Comparison of ENCODE assay signal across 12 mouse cellular contexts in genomic region chr7:16755362-16756017, GRCm38 (mm10). TPM values are rescaled to one million over a fixed set of nuclear protein-coding genes. Genes with fewer than 3 reads are reported as not detected.
DNase-seq lines count a peak whose midpoint lies in the region; ATAC-seq and TF ChIP-seq lines count a peak whose summit lies in the region.
"Had no signal": no experiment of that assay in that cellular context is flagged by ENCODE, and none has a peak within 500 bp of the region (broad histone marks: within the 10 kb centered on the region; RNA-seq: fewer than 3 reads in every experiment).

No protein-coding gene starts in this region.

- no peak overlapping the region for H3K4me3 ChIP-seq in heart, adult 2 months
- H3K4me3 ChIP-seq in lung, postnatal 0 days (ENCODE audit: low read depth, low read length), result no peak overlapping the region
- H3K4me3 ChIP-seq: embryonic facial prominence, embryonic 13.5 days; midbrain, embryonic 12.5 days had no signal

- TF ChIP-seq EP300 in heart, adult 2 months (IDR thresholded peaks at IDR 0.05; ENCODE audit: insufficient read depth, low read depth, low read length), result peak; percentile 85
- no peak for TF ChIP-seq EP300 in lung, postnatal 0 days (IDR thresholded peaks at IDR 0.05)

- no peak for TF ChIP-seq CTCF in heart, adult 2 months (IDR thresholded peaks at IDR 0.05)
- no peak for TF ChIP-seq CTCF in lung, postnatal 0 days (IDR thresholded peaks at IDR 0.05)

- H3K9me3 ChIP-seq in lung, postnatal 0 days (ENCODE audit: low read length), result no peaks in the 10 kb centered on the region
- H3K9me3 ChIP-seq: embryonic facial prominence, embryonic 13.5 days; midbrain, embryonic 12.5 days had no signal

- no peak for TF ChIP-seq POLR2A in heart, adult 2 months (IDR thresholded peaks at IDR 0.05; ENCODE audit: insufficient read depth, low read depth, low read length)

- intact Hi-C loops in heart, adult 2 months (cut with DNase I), result loop anchor here (1.0 kb wide), 1 partner anchor 90 kb away; no protein-coding TSS in a partner anchor
- intact Hi-C loops in left cerebral cortex, postnatal 4 days (cut with DNase I), result no loop called here

- peak overlapping the region; percentile 54; the same call in 1 of the 2 replicates for H3K27ac ChIP-seq in heart, adult 2 months
- no peak overlapping the region for H3K27ac ChIP-seq in lung, postnatal 0 days (ENCODE audit: low read length)
- H3K27ac ChIP-seq: embryonic facial prominence, embryonic 13.5 days; midbrain, embryonic 12.5 days had no signal

- H3K36me3 ChIP-seq in heart, adult 2 months (ENCODE audit: control insufficient read depth, insufficient read depth, low read length), result no peaks in the 10 kb centered on the region; the same call in 1 of the 2 replicates
- H3K36me3 ChIP-seq in lung, postnatal 0 days (ENCODE audit: insufficient read depth, low read length), result no peaks in the 10 kb centered on the region
- H3K36me3 ChIP-seq: embryonic facial prominence, embryonic 13.5 days; midbrain, embryonic 12.5 days had no signal

- no peak overlapping the region for H3K9ac ChIP-seq in heart, adult 2 months (ENCODE audit: low read depth, low read length)
- H3K9ac ChIP-seq in lung, postnatal 0 days (replicated peaks; ENCODE audit: low read depth), result no peak overlapping the region
- H3K9ac ChIP-seq: embryonic facial prominence, embryonic 13.5 days; midbrain, embryonic 12.5 days had no signal

- H3K27me3 ChIP-seq in heart, adult 2 months (ENCODE audit: control insufficient read depth, insufficient read depth, low read length), result no peaks in the 10 kb centered on the region
- no peaks in the 10 kb centered on the region for H3K27me3 ChIP-seq in lung, postnatal 0 days (replicated peaks; ENCODE audit: insufficient read depth, low read length)
- H3K27me3 ChIP-seq: embryonic facial prominence, embryonic 13.5 days; midbrain, embryonic 12.5 days; Patski had no signal

- no peaks in the 10 kb centered on the region for H3K79me2 ChIP-seq in heart, adult 2 months (replicated peaks; ENCODE audit: control insufficient read depth, insufficient read depth, low read length)

- H3K4me2 ChIP-seq in lung, postnatal 0 days (replicated peaks; ENCODE audit: low read depth, low read length), result no peak overlapping the region
- H3K4me2 ChIP-seq: embryonic facial prominence, embryonic 13.5 days; midbrain, embryonic 12.5 days had no signal

- peaks cover 14% of the 10 kb centered on the region for H3K4me1 ChIP-seq in heart, adult 2 months (ENCODE audit: control insufficient read depth, insufficient read depth, low read length)
- no peaks in the 10 kb centered on the region for H3K4me1 ChIP-seq in lung, postnatal 0 days (ENCODE audit: insufficient read depth, low read depth, low read length)
- H3K4me1 ChIP-seq: midbrain, embryonic 12.5 days had no signal

- ATAC-seq in lung, postnatal 0 days, result peak; percentile 72
- ATAC-seq in activated CD4-positive, CD25-positive, alpha-beta regulatory T cell, adult 4 months, result no peak
- ATAC-seq: Patski had no signal

- DNase-seq in adrenal gland, adult 2 months, result peak; percentile 36
- DNase-seq in adrenal gland, postnatal 10 days, result no peak
- peak; percentile 58 to 70 for DNase-seq in heart, adult 2 months
- peak; percentile 21 to 33 for DNase-seq in kidney, adult 8-10 months
- peak; percentile 39 for DNase-seq in lung, postnatal 0 days (ENCODE audit: low spot score)
- no peak for DNase-seq in left cerebral cortex, postnatal 4 days
- DNase-seq in ovary, postnatal 10 days (ENCODE audit: low spot score), result no peak

- 30% methylated on average over 17 of the region's 17 CpGs for WGBS in heart, adult 2 months
- 28% methylated on average over 17 of the region's 17 CpGs for WGBS in lung, postnatal 0 days

RNA-seq across cellular contexts. Expression of gene Ap2s1, which starts 17.3 kb away (rescaled TPM):
- total RNA-seq in adrenal gland, adult 2 months (2021), result 100 to 1,000 TPM; 138 to 139 TPM
- polyA plus RNA-seq in adrenal gland, adult 2 months (2012; rRNA removed), result 331 and 352 TPM in 2 replicates
- 100 to 1,000 TPM; 154 to 156 TPM for total RNA-seq in adrenal gland, postnatal 10 days (2021)
- 10 to 100 TPM; 69.7 to 75.3 TPM for total RNA-seq in heart, adult 2 months (2021)
- 122 and 123 TPM in 2 replicates for polyA plus RNA-seq in heart, adult 2 months (2012; rRNA removed)
- 240 and 261 TPM in 2 replicates for polyA plus RNA-seq in lung, postnatal 0 days (2015; fragmentation: Nextera tagmentation; extraction: Ambion mirVana)
- 100 to 1,000 TPM; 101 to 111 TPM for polyA plus RNA-seq in activated CD4-positive, CD25-positive, alpha-beta regulatory T cell, adult 4 months (2017; shearing (Covaris generic))
- 100 to 1,000 TPM; 317 TPM for total RNA-seq in left cerebral cortex, postnatal 4 days (2021)

RNA-seq across cellular contexts. Expression of gene Slc1a5, which starts 25.6 kb away (rescaled TPM):
- 100 to 1,000 TPM; 144 to 291 TPM for total RNA-seq in adrenal gland, adult 2 months (2021)
- polyA plus RNA-seq in adrenal gland, adult 2 months (2012; rRNA removed), result 220 and 344 TPM in 2 replicates
- 100 to 1,000 TPM; 108 to 109 TPM for total RNA-seq in adrenal gland, postnatal 10 days (2021)
- 10 to 100 TPM; 20.9 to 26.1 TPM for total RNA-seq in heart, adult 2 months (2021)
- polyA plus RNA-seq in heart, adult 2 months (2012; rRNA removed), result 35.6 and 57.0 TPM in 2 replicates
- polyA plus RNA-seq in lung, postnatal 0 days (2015; fragmentation: Nextera tagmentation; extraction: Ambion mirVana), result 176 and 178 TPM in 2 replicates
- polyA plus RNA-seq in activated CD4-positive, CD25-positive, alpha-beta regulatory T cell, adult 4 months (2017; shearing (Covaris generic)), result 100 to 1,000 TPM; 143 to 179 TPM
- total RNA-seq in left cerebral cortex, postnatal 4 days (2021), result 1 to 10 TPM; 8.8 TPM

RNA-seq across cellular contexts. Expression of gene Ceacam9, which starts 33.8 kb away (rescaled TPM):
- not detected for total RNA-seq in adrenal gland, adult 2 months (2021)
- polyA plus RNA-seq in adrenal gland, adult 2 months (2012; rRNA removed), result not detected in 2 replicates
- total RNA-seq in adrenal gland, postnatal 10 days (2021), result not detected
- not detected for total RNA-seq in heart, adult 2 months (2021)
- not detected in 2 replicates for polyA plus RNA-seq in heart, adult 2 months (2012; rRNA removed)
- not detected in 2 replicates for polyA plus RNA-seq in lung, postnatal 0 days (2015; fragmentation: Nextera tagmentation; extraction: Ambion mirVana)
- polyA plus RNA-seq in activated CD4-positive, CD25-positive, alpha-beta regulatory T cell, adult 4 months (2017; shearing (Covaris generic)), result not detected
- total RNA-seq in left cerebral cortex, postnatal 4 days (2021), result not detected
- total RNA-seq: layer of hippocampus, postnatal 14 days had no signal
- polyA plus RNA-seq: embryonic facial prominence, embryonic 13.5 days; midbrain, embryonic 12.5 days; Patski had no signal

Comparison
In these comparisons a context has a peak if more than half of its experiments do, and no peak if none do; other contexts are left out.
1. DNase-seq: peak in adrenal gland, adult 2 months (single experiment), heart, adult 2 months (2 of 2), kidney, adult 8-10 months (2 of 2) and lung, postnatal 0 days (single experiment); none in adrenal gland, postnatal 10 days (single experiment), left cerebral cortex, postnatal 4 days (single experiment) and ovary, postnatal 10 days (single experiment).
2. RNA of gene Slc1a5, which starts 25.6 kb away (total RNA-seq): 144 to 291 TPM in adrenal gland, adult 2 months and 108 to 109 TPM in adrenal gland, postnatal 10 days; 20.9 to 26.1 TPM in heart, adult 2 months and 8.8 TPM in left cerebral cortex, postnatal 4 days; every median in the first group is over 4 times any median in the second.